Mouse (Mus musculus): ENCODE measurements around the gene Kat14. TPM values are rescaled to one million over a fixed set of nuclear protein-coding genes. Genes with fewer than 3 reads are reported as not detected.
"Not testable (repeated sequence)": the region's sequence is repeated elsewhere in the genome, so short reads cannot be mapped to it uniquely, and the experiment has no call there.

Gene Kat14
- 10 to 100 TPM; 23.8 to 28.8 TPM for total RNA-seq (2021)
- long read RNA-seq, experiment 1, transcript Kat14-201 (11 exons, 3,801 nt): major isoform, 11 of 21 reads
- long read RNA-seq, experiment 1, partial matches to known transcripts: 4 of 21 reads
- long read RNA-seq, experiment 1, other reads (novel, unspliced or antisense): 6 of 21 reads
- long read RNA-seq, experiment 2, transcript Kat14-201 (11 exons, 3,801 nt): major isoform, 17 of 32 reads
- long read RNA-seq, experiment 2, partial matches to known transcripts: 3 of 32 reads
- long read RNA-seq, experiment 2, other reads (novel, unspliced or antisense): 11 of 32 reads

GRCm38 (mm10) chr2:144368400-144369019 is at the start of gene Kat14, which contains the start of gene Pet117:
Gene Kat14, plus strand, starts transcription at chr2:144368983.
Gene Pet117, plus strand, starts transcription at chr2:144368996.
- peak; percentile 97 for DNase-seq

GRCm38 (mm10) chr2:144324218-144324617 is 44.6 kb upstream of the Kat14 start:
- DNase-seq: no peak

GRCm38 (mm10) chr2:144329451-144329850 is 39.3 kb upstream of the Kat14 start:
- DNase-seq: no peak

- no peak for DNase-seq
Observed at GRCm38 (mm10) chr2:144329937-144330336, 38.8 kb upstream of the Kat14 start.

- DNase-seq: peak; percentile 3
Observed at GRCm38 (mm10) chr2:144330352-144330959, 38.3 kb upstream of the Kat14 start.

GRCm38 (mm10) chr2:144330960-144331371 is 37.8 kb upstream of the Kat14 start:
- DNase-seq: peak; percentile 21

- DNase-seq: peak; percentile 7
Observed at GRCm38 (mm10) chr2:144331401-144332302, 37.1 kb upstream of the Kat14 start, which contains the start of gene Ovol2. Gene Ovol2, minus strand, starts transcription at chr2:144332146.

GRCm38 (mm10) chr2:144332486-144332885 is 36.3 kb upstream of the Kat14 start:
- DNase-seq: no peak

GRCm38 (mm10) chr2:144333138-144333842 is 35.5 kb upstream of the Kat14 start:
- DNase-seq: peak; percentile 2

- no peak for DNase-seq
Observed at GRCm38 (mm10) chr2:144337230-144337629, 31.6 kb upstream of the Kat14 start.

- DNase-seq: no peak
Observed at GRCm38 (mm10) chr2:144337701-144338100, 31.1 kb upstream of the Kat14 start.

- not testable (repeated sequence) for DNase-seq
Observed at GRCm38 (mm10) chr2:144338149-144338548, 30.6 kb upstream of the Kat14 start.

GRCm38 (mm10) chr2:144343158-144343557 is 25.6 kb upstream of the Kat14 start:
- no peak for DNase-seq

GRCm38 (mm10) chr2:144348525-144348924 is 20.3 kb upstream of the Kat14 start:
- DNase-seq: no peak

- DNase-seq: no peak
Observed at GRCm38 (mm10) chr2:144352843-144353242, 15.9 kb upstream of the Kat14 start.

GRCm38 (mm10) chr2:144369020-144369421 is 238 bp downstream of the Kat14 start:
- peak; percentile 85 for DNase-seq

GRCm38 (mm10) chr2:144369511-144369910 is 728 bp downstream of the Kat14 start:
- DNase-seq: no peak

GRCm38 (mm10) chr2:144371566-144371965 is 2.8 kb downstream of the Kat14 start:
- no peak for DNase-seq

- no peak for DNase-seq
Observed at GRCm38 (mm10) chr2:144373063-144373462, 4.3 kb downstream of the Kat14 start.

- no peak for DNase-seq
Observed at GRCm38 (mm10) chr2:144375063-144375703, 6.4 kb downstream of the Kat14 start.

- no peak for DNase-seq
Observed at GRCm38 (mm10) chr2:144381293-144381692, 12.5 kb downstream of the Kat14 start.

Measured in adrenal gland, postnatal 10 days (tissue).